Mouse (Mus musculus): Measurements from ENCODE around the gene Grin2b.

GRCm38 (mm10) chr6:135713716-135714115 lies 459.6 kb downstream of the Grin2b start:
- no peak for TF ChIP-seq CTCF (IDR thresholded peaks at IDR 0.05; ENCODE audit: low read depth, low read length)
- no peak for TF ChIP-seq POLR2A (IDR thresholded peaks at IDR 0.05; ENCODE audit: extremely low read depth, insufficient read depth, low read length)
